Mouse (Mus musculus): Measurements from ENCODE around the gene Kmt2b. TPM values are rescaled to one million over a fixed set of nuclear protein-coding genes. Genes with fewer than 3 reads are reported as not detected.

The Kmt2b gene
- total RNA-seq, 2 experiments from 2014 or later, result 18.5 to 20.5 TPM

DNA sequence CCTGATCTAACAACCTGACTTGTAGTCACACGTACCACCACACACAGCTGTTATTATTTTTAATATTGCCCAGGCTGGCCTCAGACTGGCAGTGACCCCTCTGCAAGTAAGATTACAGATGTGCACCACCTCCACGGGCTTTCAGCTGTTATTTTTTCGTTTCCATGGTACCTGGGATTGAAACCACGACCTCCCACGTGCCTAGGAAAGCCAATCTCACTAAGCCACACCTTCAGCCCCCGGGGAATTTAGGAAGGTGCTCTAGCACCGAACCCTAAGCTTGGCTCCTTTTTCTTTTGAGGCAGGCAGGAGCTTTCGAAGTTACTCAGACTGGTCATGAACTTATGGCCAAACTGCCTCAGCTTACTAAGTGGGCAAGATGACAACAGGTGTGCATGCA is 15.9 kb upstream of the Kmt2b start:
- intact Hi-C loops (cut with DNase I), result no loop called here
- DNase-seq, result no peak

DNA sequence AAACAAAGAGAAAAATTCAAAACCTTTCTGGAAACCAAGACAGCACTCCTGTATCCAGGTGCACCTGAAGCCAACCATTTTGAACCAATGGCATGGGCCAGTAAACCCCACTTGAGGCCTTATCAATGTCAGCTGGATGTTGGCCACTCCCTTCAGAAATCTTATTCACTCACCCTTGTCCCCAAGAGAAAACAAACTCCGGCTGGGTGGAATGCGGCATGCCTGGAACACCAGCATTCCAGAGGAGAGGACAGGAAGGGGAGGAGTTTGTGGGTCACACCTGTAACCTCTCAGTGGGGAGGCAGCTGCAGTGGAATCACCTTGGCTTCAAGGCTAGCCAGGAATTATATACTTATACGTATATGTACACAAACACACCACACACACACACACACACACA is 14.1 kb upstream of the Kmt2b start:
- intact Hi-C loops (cut with DNase I), result no loop called here

DNA sequence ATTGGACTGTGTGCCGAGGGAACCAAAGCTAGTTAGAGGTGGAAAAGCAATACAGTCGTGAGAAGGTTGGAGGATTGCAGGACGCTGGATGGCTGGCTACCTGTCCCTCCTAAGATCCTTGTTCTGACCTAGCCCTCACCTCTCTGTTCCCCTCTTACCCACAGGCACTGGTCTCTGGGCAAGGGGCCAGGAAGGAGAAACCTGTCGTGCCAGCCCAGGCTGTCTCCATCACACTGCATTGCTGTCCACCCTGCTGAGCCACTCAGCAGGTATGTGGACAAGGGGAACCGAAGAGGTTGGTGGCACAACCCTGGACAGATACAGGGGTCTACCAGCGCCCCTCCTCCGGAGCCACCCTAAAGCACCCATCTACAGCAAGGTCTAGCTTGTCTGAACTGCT is 12.1 kb upstream of the Kmt2b start:
- intact Hi-C loops (cut with DNase I), result no loop called here
- no peak for DNase-seq

More for the DNA sequence above, 14.1 kb upstream of the Kmt2b start:
- DNase-seq, result no peak

DNA sequence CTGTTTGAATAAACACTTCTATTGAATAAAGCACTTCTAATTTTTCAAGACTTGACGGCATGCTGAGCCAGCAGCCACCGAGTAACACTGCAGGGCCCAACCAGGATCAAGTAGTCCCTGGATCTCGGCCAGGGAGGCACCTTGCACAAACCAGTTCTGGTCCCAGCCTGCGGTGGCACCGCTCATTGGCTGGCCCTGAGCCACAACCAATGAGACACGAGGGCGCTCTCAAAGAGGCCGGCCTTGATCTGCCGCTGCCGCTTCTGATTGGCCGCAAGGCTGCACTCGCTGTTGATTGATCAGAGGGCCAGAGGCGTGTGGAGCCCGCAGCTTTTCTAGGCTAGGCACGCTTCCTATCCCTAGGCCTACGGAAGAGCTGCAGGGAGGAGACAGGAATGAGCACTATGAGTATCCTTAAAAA is 11.4 kb upstream of the Kmt2b start:
- DNase-seq, result peak; percentile 66
- intact Hi-C loops (cut with DNase I), result loop anchor here (10.0 kb wide), 1 partner anchor 355 kb away; the partner anchor contains the start of gene Usf2

DNA sequence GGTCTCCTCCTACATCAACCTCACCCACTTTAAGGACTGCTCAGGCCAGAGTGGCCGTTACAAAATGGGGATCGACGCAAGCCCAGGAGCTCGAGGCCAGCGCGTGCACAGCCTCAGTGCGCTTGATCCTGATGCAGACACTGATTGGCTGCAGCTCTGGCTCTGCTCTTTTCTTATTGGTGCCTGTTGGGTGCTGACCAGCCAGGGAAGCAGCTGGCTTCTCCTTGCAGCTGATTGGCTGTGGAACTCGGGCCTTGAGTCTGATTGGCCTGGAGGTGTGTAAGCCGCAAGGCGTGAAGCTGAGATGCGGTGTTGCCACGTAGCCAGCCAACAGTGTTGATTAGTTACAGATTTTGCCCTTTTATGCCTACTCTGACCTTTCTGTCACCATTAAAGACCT is 10.3 kb upstream of the Kmt2b start, which contains the start of gene Zbtb32:
Gene Zbtb32, minus strand, starts transcription at position 124 of the 400 bp plus-strand sequence.
- intact Hi-C loops (cut with DNase I), result loop anchor here (10.0 kb wide), 1 partner anchor 356 kb away; the partner anchor contains the start of gene Usf2
- no peak for DNase-seq

DNA sequence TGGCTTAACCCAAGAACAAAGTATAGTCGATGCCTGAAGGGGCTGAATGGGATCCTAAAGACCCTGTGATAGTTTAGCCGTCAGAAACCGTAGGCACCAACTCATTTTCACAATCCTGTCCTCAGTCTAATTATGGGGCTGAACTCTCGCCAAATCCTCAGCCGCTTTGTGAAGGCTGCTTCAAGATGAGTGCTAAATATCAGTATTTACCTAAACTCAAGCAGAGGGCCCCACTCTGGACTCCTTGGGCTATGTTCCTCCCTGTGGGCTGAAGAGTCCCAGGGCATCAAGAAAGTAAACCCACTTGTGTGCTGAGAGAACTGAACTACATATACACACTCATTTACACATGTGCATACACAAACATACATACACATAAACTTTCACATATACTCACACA is 8.3 kb upstream of the Kmt2b start:
- intact Hi-C loops (cut with DNase I), result loop anchor here (10.0 kb wide), 1 partner anchor 358 kb away; the partner anchor contains the start of gene Usf2

DNA sequence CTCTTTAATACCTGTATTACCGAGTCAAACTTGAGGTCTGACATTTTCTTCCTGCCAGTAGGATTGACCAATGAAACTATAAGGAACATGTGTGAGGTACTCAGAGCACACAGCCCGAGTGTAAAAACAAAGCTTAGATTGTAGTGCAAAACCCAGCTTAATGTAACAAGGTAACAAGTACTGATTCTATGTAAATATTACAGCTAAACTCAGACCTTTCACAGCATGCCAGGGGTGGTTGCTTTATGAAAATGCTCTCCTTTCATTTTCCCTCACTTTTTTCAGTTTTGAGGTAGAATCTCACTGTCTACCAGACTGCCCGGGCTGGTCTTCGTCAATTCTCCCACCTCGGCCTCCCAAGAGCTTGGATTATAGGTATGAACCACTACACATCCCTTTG is 7.6 kb upstream of the Kmt2b start:
- intact Hi-C loops (cut with DNase I), result loop anchor here (10.0 kb wide), 1 partner anchor 359 kb away; the partner anchor contains the start of gene Usf2
- no peak for DNase-seq

More for the DNA sequence above, 8.3 kb upstream of the Kmt2b start:
- no peak for DNase-seq

DNA sequence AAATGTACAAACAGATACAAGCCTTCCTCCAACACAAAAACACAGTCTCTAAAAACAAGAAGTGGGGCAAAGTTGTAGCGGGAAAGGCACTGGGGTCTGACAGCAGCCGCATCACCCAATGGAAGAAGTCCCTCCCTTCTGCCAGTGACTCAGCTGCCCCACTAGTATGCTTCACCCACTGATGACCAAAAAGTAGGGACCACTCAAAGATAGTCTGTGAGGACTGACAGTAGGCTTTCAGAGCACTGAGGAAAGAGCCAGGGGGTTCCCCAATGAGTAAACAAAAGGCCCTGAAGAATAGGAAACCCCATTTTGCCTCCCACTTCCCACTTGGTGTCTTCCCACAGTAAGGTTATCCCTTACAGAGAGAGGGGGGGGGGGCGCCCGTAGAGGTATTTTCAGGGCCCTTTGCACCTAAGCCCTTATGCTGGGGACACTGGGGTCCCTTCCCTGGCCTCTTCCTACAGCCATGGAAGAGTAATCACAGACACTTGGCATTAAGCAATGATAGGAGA is 6.0 kb upstream of the Kmt2b start:
- DNase-seq, result no peak
- intact Hi-C loops (cut with DNase I), result loop anchor here (10.0 kb wide), 1 partner anchor 360 kb away; the partner anchor contains the start of gene Usf2

DNA sequence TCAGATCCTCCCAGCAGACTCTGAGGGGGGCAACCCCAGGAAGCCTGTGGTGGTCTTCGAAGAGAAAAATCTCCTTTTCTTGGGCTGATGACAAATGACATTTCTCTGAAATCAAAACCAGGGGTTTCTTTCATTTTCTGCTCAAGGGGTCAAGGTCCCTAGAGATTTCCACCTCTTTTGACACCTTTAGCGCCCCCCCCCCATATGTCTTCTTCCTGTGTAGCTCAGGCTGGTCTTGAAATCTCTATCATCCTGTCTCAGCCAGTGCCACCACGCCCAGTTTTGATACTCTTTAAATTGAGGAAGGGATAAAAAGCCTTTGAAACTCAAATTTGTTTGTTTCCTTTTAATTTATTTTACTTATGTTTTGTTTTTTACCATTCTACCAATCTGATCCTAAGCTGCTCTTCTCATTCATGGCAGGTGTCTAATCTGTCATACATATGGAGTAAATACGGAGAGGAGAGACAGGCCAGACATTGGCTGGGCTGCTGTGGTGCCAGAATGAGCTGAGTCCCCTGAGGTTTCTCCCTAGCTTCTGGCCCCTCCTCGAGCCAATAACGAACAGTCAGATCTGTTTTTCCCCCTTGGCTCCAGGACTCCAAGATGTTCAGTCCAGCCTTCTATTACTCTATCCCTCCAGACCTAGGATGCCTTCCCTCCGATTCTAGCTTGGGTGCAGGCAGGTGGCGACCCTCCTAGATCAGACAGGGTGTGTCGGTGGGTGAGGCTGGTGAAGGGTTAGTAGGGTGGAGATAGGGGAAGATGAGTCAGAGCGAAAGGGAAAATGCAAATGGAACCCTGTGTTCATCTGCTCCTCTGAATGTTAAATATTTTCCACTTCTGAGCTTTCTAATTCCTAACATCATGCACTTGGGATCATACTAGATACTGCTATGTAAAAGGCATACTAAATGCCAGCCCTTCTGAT is 5.3 kb upstream of the Kmt2b start:
- intact Hi-C loops (cut with DNase I), result loop anchor here (10.0 kb wide), 1 partner anchor 361 kb away; the partner anchor contains the start of gene Usf2
- DNase-seq, result no peak

DNA sequence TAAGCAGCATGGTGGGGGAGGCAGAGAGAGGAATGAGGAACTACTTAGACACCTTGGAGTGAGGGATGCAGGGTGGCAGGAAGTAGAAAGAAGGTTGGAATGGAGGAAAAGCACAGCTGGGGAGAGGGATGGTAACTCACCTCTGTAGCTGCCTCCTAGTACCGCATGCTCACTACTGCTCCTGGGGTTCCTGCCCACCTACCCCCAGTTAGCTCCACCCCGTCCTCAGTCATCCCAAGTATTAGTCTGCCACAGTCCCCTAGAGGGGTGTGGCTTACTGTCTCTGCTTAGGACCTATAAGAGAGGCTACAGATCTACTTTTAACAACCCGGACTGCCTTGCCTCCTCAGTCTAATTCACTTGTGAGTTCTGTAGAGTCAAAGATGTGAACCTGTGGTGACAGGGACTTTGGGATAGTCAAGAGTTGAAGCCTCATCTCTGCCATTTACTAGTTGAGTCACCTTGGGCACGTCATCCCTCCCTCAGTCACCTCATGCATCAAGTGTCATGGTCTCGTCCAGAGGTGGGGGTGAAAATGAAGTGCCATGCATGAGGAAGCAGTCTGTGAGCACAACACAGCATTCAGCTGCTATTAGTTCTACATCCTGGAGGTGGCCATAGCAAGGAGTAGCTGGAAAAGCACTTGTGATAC is 4.4 kb upstream of the Kmt2b start:
- no peak for DNase-seq
- intact Hi-C loops (cut with DNase I), result loop anchor here (10.0 kb wide), 1 partner anchor 362 kb away; the partner anchor contains the start of gene Usf2

DNA sequence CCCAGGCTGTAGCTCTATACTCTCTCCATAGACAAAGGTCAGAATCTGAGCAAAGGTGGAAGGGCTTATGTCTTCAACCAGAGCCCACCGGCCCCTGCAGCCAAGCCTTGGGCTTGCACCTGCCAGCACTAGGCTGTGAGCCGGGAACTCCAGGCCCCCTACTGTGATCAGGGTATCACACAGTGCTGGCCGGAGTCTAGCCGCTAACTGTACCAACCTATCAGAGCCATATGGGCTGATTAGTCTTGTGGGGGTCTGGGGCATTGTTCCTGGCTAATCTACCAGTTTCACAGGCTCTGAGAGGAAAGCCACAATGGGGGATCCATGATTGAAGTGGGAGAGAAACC is 3.1 kb upstream of the Kmt2b start:
- intact Hi-C loops (cut with DNase I), result loop anchor here (2.0 to 10.0 kb wide), 2 partner anchors 269 to 363 kb away; partner anchors contain the start of genes Ffar1 and Usf2
- DNase-seq, result no peak

DNA sequence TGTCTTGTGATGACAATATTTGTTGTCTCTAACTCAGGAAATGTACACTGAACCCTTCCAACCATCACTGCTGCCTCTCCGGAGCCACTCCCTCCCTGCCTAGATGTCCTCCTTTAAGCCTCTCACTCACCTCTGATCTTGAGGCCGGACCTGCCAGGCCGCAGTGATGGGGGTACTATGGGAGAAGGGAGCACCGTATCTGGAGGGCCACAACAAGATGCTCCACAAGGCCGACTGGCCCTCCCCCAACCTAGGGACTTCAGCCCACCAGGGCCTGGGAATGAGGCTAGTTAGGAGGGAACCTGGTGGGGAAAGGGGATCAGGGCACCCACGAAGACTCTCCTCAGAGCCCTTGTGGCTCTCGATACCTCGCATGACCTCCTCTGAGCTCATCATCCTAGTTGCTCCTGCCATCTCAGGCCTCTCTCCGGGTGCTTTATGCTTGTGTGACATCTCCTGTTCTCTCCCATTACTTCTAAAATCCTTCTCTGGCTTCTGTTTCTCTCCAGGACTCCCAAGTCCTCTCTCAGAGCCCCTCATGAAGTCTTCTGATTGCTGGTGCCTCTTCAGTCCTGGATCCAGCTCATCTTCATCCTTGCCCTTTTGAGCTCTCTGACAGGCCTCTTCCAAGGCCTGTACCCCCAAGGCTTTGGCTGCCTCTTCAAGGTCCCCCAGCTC is 2.5 kb upstream of the Kmt2b start:
- no peak for DNase-seq
- intact Hi-C loops (cut with DNase I), result loop anchor here (2.0 to 10.0 kb wide), 2 partner anchors 270 to 364 kb away; partner anchors contain the start of genes Ffar1 and Usf2

DNA sequence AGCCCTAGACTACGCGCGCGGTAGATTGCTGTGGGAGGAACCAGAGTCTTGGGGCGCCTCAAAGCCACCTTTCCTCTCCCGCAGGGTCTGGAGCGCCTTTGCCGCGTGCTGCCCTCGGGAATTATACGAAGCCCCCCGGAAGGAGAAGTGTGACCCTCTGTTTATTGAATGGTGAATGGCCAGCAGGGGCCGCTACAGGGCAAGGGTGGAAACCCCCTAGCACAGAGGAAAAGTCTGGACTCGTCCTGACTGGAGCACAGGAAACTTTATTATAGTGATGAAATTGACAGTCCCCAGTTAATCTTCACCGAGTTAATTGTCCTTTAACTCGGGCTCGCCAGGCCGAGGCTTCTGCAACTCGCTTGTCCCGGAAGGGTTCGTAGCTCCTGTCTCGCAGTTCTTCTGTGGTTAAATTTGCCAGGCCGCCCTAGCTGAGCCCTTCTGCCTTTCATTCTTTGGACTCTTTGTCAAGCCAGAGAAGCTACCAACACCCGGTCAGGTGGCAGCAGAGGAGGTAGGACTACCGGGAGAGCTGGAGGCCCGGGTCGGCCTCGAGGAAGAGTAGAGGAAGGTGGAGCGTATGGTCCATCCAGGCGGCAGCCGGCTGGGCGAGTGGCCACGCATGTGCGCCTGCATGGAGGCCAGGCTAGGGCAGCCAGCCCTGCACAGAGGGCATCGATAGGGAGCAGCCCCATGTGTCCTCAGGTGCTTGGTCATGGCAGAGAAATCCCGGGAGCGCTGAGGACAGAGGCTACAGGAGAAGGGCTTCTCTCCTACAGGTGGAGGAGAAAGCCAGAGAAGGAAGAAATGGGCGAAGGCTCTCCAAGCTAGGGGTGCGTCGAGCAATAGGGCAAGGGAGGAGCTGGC is 1.1 kb upstream of the Kmt2b start:
- peak; percentile 88 to 90 for DNase-seq
- intact Hi-C loops (cut with DNase I), result loop anchor here (1.0 to 10.0 kb wide), 7 partner anchors 25 to 383 kb away; partner anchors contain the start of genes Fam187b, Ffar1, Hspb6 and Lsr

DNA sequence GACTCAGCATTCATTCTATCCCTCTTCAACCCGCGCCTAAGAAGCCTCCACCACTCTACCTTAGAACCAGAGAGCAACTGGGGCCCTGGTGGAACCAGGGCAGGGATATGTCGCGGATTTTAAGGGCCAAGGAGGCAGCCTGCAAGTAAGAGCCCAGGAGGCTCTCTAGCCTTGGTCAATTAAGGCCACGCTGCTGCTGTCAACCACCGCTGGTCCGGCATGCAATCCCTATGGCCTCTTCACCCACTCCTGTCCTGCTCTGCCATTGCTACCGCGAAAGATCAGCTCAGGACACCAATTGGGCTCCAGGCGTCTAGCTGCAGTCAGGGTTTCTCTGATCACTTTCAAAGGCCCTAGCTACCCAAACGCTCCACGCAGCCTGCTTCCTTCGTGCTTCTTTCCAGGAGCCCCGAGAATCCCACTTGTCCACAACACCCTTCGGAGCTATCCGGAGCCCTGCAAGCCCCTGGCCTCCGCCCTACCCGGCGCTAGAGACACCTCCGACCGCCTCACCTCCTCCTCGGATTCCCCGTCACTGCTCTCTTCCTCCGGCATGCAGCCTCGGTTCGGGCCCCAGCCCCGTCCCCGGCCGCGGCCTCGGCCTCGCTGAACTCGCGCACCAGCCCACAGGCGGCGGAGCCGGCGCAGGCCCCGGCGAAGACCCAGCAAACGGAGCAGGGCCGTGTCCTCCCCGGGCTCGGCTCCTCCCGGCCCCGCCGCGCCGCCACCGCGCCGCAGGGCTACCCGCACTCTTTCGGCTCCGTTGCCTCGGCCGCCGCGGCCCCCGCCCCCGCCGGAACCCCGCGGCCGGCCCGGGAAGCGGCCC is 471 bp downstream of the Kmt2b start:
- intact Hi-C loops (cut with DNase I), result loop anchor here (1.0 to 5.0 kb wide), 4 partner anchors 24 to 384 kb away; partner anchors contain the start of genes Fam187b, Hspb6, Lsr and Proser3
- peak in 1 of 2 experiments; percentile 51 for DNase-seq

DNA sequence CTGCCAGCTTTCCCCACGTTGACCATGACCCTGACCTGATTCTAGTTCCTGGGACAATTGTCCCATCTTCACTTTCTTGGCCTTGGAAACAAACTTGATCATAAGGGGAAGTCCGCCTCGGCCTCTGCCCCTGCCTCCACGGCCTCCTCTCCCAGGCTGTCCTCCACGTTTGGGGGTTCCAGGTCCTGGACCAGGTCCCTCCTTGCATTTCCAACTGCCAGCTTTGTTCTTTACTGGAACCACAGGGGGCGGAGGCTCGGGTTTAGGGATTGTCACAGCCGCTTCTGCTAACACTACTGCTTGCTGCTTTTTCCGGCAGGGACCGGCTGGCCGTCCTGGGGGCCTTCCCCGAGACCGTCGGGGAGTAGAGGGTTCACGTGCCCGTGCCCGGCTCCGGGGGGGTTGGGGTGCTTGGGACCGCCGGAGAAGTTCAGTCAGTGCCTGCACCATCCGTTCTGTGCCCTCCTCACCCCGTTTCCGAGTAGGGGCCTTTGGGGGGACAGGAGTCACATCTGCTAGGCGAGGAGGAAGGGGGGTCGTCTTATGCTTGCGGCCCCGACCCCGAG is 2.0 kb downstream of the Kmt2b start:
- intact Hi-C loops (cut with DNase I), result loop anchor here (1.0 to 5.0 kb wide), 4 partner anchors 22 to 386 kb away; partner anchors contain the start of genes Fam187b, Hspb6, Lsr and Proser3
- DNase-seq, result no peak

DNA sequence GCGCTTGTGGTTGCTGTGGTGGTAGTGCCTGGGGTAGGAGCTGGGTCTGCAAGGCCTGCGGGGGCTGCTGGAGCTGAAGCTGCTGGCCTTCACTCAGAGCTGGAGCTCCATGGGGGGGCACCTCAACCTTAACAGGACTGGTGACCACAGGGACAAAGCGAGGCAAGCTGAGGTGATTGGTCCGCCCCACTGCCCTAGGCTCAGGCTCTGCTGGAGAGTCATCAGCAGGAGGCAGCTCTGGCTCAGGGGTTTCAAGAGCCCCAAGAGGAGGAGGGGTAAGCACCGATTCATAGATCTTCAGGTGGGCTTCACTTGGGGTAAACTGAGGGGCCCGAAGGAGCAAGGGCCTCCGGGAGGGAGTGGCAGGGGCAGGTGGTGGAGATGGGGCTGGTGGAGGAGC is 3.4 kb downstream of the Kmt2b start:
- intact Hi-C loops (cut with DNase I), result loop anchor here (5.0 kb wide), 3 partner anchors 33 to 387 kb away; partner anchors contain the start of genes Fam187b, Hspb6, Lsr and Proser3
- DNase-seq, result no peak

DNA sequence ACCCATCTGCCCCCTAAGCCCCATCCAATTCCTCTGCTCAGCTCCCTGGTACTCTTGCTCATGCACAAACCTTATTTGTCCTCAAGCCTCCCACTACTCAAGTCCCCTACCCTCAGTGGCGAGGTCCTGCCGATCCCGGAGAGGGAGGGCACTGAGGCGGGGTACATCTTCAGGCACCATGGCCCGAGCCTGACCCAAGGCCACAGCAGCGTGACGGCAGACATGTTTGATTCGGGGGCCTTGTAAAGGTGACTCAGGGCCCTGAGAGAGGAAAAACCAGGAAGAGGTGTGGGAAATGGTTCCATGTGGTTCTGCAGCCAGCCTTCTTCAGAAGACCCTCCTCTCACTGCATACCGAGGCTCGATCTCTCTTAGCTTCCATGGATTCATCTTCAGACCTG is 4.2 kb downstream of the Kmt2b start:
- DNase-seq, result no peak
- intact Hi-C loops (cut with DNase I), result no loop called here

DNA sequence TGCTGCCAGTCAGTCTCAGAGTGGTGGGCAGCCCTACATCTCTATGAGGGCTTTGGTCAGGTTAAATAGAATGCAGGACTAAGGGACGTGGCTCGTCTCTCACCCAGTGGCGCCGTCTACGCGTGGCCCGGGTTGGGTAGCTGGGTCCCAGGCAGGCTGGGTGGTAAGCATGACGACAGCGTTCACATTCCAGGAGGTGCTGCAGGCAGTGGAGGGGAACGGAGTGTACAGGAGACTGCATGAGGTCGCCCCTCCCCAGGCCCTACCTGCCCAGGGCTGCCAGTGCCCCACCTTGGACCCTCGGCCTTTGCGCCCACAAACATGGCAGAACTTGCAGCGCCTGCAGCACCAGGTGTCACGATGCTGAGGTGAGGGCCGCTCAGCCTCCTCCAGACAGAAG is 7.0 kb downstream of the Kmt2b start:
- no peak for DNase-seq
- intact Hi-C loops (cut with DNase I), result no loop called here
